Mouse (Mus musculus) thymus, adult 2 months (tissue): ENCODE measurements around the gene Emilin1.

ENCODE experiments used
- CTCF ChIP-seq: fragments of 200-500 bp; IDR thresholded peaks from 2 replicates; pipeline ENCODE4 v1.5.1; 2012; ENCODE audit warnings: mild to moderate bottlenecking, control low read depth, low read length, moderate library complexity, borderline replicate concordance; ENCODE audit not compliant: control insufficient read depth, poor library complexity, insufficient read depth; ENCODE audit errors: extremely low read depth
- POLR2A ChIP-seq: fragments of 200-500 bp; IDR thresholded peaks from 2 replicates; pipeline ENCODE4 v1.6.1; 2012; ENCODE audit warnings: mild to moderate bottlenecking, low read length, control low read depth, moderate library complexity; ENCODE audit not compliant: control insufficient read depth, poor library complexity, insufficient read depth; ENCODE audit errors: extremely low read depth

DNA sequence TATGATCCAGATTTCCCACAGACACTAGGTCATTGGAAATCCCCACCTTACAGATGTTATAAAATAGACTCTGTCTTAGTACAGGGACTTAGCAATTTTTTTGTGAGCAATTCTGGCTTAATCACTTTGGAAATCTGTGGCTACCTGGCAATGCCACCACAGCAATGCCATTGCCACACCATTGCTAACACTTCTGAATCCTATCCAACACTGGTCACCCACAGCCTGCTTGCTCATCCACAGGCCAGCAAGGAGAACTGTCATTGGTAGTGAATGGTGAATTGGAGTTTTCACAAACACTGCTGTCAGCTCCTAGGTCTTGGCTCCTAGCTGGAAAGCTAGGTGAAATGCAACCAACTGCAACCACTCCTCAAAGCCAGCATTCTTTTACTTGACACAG is 2.7 kb upstream of the Emilin1 start:
- no peak for TF ChIP-seq CTCF
- TF ChIP-seq POLR2A: no peak
